Mouse (Mus musculus) ovary, adult 18-20 months (tissue): ENCODE results near the gene Adamts12.

Experiments
- DNase-seq: peaks from one replicate; pipeline ENCODE4 v3.0.0; 2022; ENCODE audit warnings: low spot score, mixed read lengths

Gene Adamts12

DNA sequence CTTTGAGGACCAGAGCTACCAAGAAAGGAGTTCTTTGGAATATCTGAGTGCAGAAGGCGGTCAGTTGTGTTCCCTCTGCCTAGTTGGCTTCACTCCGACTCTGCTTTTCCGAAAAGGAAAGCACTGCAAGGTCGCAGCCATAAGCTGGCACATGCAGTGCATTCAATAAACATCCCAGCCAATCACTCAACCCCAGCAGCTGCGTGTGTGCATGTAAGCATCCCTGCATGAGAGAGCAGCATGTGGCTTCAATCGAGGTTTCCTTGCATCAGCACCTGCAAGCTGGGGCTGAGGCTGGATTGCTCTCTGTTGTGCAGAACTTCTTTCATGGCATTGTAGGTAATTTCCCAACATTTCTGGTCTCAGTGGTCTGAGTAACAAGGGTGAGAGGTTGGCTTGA, 230.4 kb downstream of the Adamts12 start:
- DNase-seq, result no peak

- no peak for DNase-seq
These were observed 233.4 kb downstream of the Adamts12 start for GRCm38 (mm10) chr15:11297960-11298359.

- no peak for DNase-seq
These were observed 252.5 kb downstream of the Adamts12 start for GRCm38 (mm10) chr15:11317077-11317476.

- DNase-seq, result no peak
These were observed 255.9 kb downstream of the Adamts12 start for GRCm38 (mm10) chr15:11320481-11320880.

GRCm38 (mm10) chr15:11339467-11340180, 275.0 kb downstream of the Adamts12 start:
- no peak for DNase-seq

DNA sequence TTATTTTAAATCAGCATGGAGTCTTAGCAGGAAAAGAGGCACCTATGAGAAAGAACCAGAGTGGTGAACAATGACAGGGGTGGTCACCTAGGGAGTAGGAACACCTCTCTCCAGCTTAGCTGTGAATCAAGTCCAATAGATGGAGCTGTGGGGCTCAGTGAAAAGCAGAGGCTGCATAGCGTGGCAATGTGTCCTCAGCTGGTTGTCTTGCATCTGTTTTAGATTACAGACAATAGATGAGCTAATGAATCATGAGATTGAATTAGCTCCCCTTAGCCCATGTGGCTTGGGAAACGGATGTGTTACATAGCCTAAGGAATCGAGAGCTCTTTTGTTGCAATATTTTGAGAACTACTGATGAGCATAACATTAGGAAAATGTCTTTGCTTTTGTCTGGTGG, 291.3 kb downstream of the Adamts12 start:
- no peak for DNase-seq

DNA sequence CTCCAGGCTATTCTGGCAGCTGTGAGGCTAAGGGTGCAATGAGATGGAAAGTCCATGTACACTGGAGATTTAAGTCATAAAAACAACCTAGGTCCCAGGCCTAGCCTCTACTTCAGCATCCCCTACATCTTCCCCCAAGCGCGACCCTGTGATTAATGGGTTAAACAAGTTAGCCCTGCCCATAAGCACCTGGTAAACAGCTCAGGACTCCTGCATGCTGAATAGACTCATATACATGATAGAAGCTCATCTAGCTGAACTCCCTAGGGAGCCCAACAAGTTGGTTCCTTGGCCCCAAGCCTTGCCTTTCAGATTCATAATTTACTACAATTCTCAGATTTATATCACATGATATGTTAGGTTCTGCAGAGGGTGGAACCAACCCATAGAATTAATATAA, 292.9 kb downstream of the Adamts12 start:
- DNase-seq, result no peak

- no peak for DNase-seq
These were observed 296.3 kb downstream of the Adamts12 start for GRCm38 (mm10) chr15:11360888-11361287.

DNA sequence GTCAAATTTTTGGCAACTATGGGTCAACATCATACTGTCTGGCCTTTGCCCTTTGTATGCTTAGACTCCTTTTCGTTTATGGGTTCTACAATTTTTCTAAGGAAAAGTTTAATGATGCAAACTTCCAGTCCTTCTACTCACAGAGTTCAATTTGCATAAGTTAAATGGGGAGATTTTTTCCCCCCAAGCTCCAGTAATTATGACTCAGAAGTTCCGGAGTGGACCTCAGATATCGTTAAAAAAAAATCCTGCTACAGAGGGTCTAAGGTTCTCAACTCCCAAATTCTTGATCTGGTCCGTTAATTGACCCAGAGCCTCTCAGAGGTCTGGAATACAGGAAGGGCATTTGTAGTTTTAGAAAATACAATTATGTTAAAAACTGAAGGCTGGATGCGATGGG, 297.2 kb downstream of the Adamts12 start:
- no peak for DNase-seq

- DNase-seq, result no peak
These were observed 299.5 kb downstream of the Adamts12 start for GRCm38 (mm10) chr15:11364112-11364511.

GRCm38 (mm10) chr15:11364795-11365194, 300.2 kb downstream of the Adamts12 start:
- no peak for DNase-seq

GRCm38 (mm10) chr15:11369572-11369971, 305.0 kb downstream of the Adamts12 start:
- no peak for DNase-seq

DNA sequence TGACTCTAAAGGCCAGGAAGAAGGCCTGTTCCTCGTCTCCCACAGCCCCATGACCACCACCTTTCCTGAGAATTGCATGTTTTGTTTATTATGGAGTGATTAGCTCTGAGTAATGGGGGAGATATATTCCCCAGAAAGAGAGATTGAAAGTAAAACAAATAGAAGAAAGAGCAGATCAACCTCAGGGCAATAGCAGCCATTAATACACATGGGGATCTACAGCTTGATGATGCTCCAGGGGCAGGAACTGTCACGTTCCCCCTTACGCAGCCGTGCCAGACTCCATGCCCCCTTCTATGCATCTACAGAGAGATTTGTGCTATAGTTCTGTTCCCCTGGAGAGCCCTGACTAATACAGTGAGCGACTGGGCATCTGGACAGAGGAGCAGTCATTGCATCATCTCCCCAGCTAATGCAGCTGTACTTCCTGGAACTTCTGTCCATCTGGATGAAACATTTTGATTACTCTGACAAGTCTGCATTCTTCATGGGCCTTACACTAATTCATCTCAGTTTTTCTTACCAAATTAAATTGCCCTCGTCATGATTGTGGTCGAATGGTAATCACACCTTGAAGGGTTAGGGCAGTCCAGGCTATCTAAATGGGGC, 306.0 kb downstream of the Adamts12 start:
- no peak for DNase-seq

GRCm38 (mm10) chr15:11379431-11380086, 315.0 kb downstream of the Adamts12 start:
- DNase-seq, result no peak

DNA sequence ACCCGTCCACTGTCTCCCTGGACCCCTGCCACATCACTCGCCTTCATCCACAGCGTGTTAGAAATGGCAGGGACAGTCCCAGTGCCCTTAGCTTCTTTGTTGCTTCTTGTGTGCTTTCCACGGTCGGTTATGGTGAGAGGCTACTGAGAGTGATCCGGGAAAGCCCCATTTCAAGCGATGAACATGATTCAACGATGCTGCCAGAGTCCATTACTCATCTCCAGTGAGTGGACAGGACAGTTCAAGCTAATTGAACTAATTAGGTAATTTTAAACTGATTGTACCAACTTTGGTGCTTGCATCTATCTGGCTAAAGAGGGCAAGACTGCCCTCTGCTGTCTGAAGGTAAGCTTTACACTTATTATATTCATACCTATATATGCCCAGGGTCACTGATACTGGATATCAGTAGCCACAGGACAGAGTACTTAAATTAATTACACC, 315.5 kb downstream of the Adamts12 start:
- no peak for DNase-seq

GRCm38 (mm10) chr15:11380616-11381015, 316.0 kb downstream of the Adamts12 start:
- DNase-seq, result no peak

GRCm38 (mm10) chr15:11382585-11382984, 318.0 kb downstream of the Adamts12 start:
- no peak for DNase-seq

- no peak for DNase-seq
These were observed 319.2 kb downstream of the Adamts12 start for GRCm38 (mm10) chr15:11383796-11384195.

DNA sequence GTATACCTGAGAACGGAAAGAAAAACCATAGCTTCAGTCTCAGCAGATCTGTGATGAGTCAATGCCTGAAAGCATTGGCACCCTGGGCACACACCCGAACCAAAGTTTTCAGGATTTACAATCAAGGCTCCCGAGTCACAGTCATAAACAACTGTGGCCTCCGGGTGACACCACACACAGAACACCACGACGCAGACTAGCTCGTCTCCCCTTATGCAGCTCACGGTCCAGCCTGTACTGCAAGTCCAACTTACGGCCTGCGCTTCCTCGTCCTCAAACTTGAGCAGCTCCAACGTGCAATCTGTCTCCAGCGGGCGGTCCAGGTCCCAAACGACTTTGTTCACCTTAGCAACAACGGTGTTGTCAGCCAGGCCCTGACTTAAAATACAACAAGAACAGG, 328.3 kb downstream of the Adamts12 start:
- no peak for DNase-seq

DNA sequence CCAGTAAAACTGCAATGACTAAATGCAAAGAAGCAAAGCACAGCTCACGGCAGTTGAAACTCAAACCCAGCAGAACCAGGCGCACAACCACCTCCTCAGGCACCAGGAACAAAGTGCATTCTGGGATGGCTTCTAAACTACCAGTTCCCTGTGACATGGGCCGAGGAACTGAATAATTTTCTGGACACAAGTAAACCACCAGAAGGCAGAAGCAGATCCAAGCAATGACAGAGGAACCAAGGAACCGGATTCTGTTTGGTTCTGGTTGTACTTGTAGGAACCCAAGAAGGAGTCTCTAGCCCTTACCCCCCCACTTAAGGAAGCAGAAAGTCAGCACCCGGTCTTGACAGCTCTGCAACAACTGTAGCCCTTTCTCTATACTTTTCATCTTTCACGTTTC, 331.8 kb downstream of the Adamts12 start:
- DNase-seq, result no peak
